Mouse (Mus musculus) lung, adult 2 months (tissue): ENCODE measurements around the gene 1810049J17Rik.

Experiments
- CTCF ChIP-seq: fragments of 200-500 bp; IDR thresholded peaks from 2 replicates; pipeline ENCODE4 v1.5.1; 2011; ENCODE audit warnings: mild to moderate bottlenecking, low read length, control low read depth; ENCODE audit not compliant: insufficient read depth
- POLR2A ChIP-seq: fragments of 200-500 bp; IDR thresholded peaks from 2 replicates; pipeline ENCODE4 v1.6.1; 2011; ENCODE audit warnings: low read depth, mild to moderate bottlenecking, control low read depth, low read length, borderline replicate concordance; ENCODE audit errors: extremely low read depth

- TF ChIP-seq POLR2A, result no peak
- TF ChIP-seq CTCF, result no peak
Observed at GRCm38 (mm10) chr15:12341401-12341758, 19.7 kb upstream of the 1810049J17Rik start.
